Mouse (Mus musculus): Measurements from ENCODE around the gene Chchd6.

DNA sequence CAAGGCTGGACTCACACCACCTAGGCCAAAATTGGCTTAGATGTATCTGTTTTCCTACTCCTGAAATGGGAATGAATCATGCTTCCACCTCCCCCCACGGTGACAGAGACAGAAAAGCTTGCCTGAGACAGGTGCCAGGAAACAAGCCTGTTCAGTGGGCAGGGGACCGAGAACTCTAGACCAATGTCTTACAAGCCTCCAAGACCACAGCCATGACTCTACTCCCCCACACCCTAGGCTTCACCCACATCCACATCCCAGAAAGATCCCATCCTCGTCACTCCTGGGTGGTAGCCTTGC, 250.0 kb downstream of the Chchd6 start:
- TF ChIP-seq CTCF (IDR thresholded peaks at IDR 0.05; ENCODE audit: low read depth) (no peak), EP300 (IDR thresholded peaks at IDR 0.05; ENCODE audit: low read depth) (no peak)
